Mouse (Mus musculus) thymus, postnatal 10 days (tissue): Measurements from ENCODE around the gene Milr1.
A peak's percentile ranks its signal among the peaks of the same experiment; 100 is the strongest.
"Not testable (repeated sequence)": the region's sequence is repeated elsewhere in the genome, so short reads cannot be mapped to it uniquely, and the experiment has no call there.

Experiments
- DNase-seq, 2 experiments: peaks; one replicate each; pipeline ENCODE4 v3.0.0; 2021; ENCODE audit warnings: low spot score in 2 of 2

Milr1 gene

DNA sequence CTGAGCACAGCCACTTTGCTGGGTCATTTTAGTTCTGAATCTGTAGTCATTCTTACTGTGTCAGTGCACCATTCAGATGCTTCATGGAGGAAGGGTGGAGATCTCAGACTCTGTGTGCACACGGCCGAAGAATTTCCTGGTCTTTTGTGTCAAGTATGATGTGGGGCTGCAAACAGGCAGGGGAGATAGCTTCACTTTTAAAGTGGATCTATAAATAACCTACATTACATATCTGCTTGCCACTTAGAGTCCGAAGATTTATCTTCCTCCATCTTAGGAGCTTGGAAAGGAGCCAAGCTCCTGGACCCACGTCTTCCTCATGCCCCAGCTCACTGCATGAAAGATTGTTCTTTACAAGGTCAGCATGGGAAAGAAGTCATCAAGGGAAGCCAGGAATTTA, 20.3 kb upstream of the Milr1 start:
- no peak for DNase-seq

DNA sequence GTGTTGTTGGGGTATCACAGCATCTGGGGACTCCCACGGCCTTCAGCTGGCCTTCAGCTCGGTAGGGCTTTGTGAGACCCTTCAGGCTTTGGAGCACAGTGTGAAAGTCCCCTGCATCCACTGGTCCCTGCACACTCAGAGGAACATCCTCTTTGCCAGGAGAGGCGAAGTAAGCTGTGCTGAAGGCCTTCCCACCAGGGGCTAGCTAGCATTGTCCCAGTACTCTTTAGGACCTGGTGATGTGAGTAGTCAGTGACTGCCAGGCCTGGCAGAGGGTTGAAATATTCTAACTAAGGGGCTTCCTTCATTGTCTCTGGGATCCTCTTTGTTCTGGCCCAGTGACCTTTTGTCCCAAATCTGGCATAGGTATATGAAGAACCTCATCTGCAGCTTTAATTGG, 14.4 kb upstream of the Milr1 start:
- DNase-seq = no peak

GRCm38 (mm10) chr11:106737178-106737621, 13.8 kb upstream of the Milr1 start:
- no peak for DNase-seq

- DNase-seq = no peak
Observed at GRCm38 (mm10) chr11:106739116-106739515, 11.9 kb upstream of the Milr1 start.

DNA sequence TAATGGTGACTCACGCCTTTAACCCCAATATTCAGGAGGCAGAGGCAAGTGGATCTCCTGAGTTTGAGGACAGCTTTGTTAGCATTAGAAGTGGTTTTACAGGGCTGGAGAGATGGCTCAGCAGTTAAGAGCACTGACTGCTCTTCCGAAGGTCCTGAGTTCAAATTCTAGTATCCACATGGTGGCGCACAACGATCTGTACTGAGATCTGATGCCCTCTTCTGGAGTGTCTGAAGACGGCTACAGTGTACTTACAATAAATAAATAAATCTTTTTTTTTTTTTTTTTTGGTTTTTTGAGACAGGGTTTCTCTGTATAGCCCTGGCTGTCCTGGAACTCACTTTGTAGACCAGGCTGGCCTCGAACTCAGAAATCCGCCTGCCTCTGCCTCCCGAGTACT, 10.3 kb upstream of the Milr1 start:
- not testable (repeated sequence) for DNase-seq

DNA sequence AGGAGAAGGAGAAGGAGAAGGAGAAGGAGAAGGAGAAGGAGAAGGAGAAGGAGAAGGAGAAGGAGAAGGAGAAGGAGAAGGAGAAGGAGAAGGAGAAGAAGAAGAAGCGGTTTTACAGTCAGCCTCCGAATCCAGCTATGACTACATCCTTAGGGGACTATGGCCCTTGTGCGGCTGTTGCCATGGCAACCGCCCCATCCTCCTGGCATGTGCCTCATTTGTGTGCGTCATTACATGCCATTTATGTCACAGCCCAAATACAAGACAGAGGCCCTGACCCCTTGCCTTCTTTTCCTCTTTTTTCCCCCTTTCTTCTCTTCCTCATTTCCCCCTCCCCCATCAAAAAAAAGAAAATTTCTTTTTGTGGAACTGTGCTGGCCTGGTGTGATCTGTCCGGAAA, 9.8 kb upstream of the Milr1 start:
- no peak for DNase-seq

DNA sequence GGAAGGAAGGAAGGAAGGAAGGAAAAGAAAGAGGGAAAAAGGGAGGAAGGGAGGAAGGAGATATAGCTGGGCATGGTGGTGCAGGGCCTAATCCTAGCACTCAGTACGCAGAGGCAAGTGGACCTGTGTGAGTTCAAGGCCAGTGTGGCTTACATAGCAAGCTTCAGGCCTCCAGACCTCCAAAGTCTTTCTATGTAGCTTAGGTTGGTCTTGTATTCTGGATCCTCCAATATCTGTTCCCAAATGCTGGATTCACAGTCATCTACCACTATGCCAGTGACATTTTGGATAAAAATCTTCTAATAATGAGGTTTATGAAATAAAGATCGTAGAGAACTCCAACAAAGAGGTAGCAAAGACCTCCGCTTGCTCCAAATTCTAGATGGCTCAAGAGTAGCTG, 9.2 kb upstream of the Milr1 start:
- no peak for DNase-seq

DNA sequence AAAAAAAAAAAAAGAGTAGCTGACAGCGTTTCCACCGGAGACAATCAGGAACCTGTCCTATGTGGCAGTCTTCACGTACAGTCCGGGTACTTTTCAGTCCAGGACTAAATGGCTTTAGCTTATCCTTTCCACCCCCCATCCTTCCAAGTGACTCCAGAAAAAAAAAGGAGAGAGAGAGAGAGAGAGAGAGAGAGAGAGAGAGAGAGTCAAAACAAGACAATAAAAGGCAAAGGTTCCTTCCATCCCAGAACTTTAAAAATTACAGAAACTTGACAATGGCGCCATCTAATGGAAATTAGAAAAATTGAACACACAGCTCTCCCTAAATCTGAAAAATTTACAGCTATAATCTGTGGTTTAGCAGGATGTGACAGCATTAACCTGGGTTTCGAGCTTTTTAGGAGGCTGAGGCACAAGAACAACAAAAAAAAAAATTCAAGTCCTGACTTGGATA, 8.6 kb upstream of the Milr1 start:
- no peak for DNase-seq

DNA sequence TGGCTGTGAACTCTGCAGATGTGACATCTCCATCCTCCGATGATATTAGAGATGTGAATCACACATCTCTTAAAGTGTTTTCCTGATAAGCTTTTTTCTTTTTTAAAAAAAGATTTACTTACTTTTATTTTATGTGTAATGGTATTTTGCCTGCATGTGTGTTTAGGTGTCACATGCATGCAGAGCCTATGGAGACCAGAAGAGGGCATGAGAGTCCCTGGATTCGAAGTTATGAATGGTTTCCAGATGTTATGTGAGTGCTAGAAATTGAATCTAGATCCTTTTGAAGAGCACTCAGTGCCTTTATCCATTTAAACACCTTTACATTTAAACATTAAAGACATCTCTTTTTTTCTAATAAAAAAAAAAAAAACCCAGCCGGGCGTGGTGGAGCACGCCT, 6.1 kb upstream of the Milr1 start:
- no peak for DNase-seq

DNA sequence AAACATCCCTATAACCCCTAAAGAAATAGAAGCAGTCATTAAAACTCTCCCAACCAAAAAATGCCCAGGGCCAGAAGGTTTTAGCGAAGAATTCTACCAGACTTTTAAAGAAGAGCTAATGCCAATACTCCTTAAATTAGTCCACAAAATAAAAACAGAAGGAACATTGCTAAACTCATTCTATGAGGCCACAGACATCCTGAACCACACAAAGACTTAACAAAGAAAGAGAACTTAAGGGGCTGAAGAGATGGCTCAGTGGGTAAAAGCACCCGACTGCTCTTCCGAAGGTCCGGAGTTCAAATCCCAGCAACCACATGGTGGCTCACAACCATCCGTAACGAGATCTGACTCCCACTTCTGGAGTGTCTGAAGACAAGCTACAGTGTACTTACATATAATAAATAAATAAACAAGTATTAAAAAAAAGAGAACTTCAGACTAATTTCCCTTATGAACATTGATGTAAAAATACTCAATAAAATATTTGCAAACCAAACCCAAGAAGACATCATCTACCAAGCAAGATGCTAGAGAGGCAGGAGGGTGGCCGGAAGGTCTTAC, 1.4 kb upstream of the Milr1 start:
- DNase-seq = not testable (repeated sequence)

- DNase-seq = peak; percentile 64 to 67
Observed at GRCm38 (mm10) chr11:106750121-106750751, 790 bp upstream of the Milr1 start, which contains the start of gene Pecam1. Gene Pecam1 (minus strand): TSS chr11:106750628.

GRCm38 (mm10) chr11:106752103-106752502, 1.1 kb downstream of the Milr1 start:
- peak; percentile 48 to 49 for DNase-seq

- no peak for DNase-seq
Observed at GRCm38 (mm10) chr11:106753314-106753713, 2.3 kb downstream of the Milr1 start.

GRCm38 (mm10) chr11:106755583-106755982, 4.6 kb downstream of the Milr1 start:
- DNase-seq = no peak

GRCm38 (mm10) chr11:106759028-106759427, 8.0 kb downstream of the Milr1 start:
- DNase-seq = no peak

DNA sequence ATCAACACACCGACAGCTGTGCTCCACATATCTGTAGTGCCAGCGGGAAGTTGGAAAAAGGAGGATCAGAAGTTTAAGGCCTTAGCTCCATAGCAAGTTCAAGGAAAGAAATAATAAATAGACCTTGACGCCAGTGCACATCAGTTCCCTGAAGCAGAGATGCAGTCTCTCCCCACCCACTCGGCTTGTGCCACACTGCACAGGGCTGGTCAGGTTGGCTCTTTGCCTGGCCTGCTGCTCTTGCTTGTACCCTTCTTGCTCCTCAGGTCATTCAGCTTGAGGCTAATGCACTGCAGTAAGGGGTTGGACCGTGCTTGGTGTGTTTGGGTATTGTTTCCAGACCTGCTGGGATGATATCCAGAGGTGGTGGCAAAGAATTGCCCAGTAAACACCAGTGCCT, 9.5 kb downstream of the Milr1 start:
- no peak for DNase-seq

DNA sequence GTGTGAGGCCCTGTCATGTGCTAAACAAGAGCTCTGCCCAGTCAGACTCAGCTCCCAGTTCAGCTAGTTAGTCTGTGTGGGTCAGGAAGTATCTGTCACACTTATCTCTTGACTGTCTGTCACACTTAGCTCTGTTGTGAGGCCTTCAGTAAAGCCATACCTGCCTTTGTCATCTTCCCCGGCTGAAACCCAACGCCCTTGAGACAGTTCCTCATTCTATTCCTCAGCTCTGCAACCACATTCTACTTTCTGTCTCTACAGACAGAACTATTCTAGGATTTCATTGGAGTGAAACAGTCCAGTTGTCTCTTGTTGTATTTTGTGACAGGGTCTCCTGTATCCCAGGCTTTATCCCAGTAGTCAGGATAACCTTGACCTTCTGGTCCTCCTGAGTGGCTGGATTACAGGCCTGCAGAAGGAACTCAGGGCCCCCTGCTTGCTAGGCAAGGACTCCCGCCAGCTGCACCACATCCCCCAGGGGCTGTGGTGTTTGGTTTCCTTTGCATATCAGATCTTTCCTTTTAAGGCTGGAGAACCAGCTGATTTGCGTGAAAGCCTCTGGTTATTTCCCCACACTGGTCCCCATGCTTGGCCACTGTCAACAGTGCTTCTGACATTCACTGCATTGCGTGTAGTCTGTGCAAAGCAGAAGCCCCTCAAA, 11.2 kb downstream of the Milr1 start:
- peak; percentile 31 to 32 for DNase-seq

DNA sequence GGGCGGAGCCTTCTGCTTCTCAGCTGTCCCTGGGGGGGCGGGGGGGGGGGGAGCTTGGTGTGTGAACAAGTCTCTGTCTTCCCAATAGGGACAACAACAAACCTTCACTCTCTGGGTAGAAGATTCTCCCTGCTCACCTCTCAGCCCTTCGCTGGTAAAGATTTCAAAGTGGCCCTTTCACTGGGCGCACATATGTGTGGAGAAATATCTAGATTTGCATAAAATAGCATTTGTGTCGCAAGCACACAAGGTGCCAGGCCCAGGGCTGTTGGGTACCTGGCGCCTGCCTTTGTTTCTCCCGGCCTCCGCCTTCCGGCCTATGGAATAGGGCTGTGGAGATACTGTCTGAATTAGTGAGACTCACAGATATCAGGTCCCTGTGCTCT, 11.8 kb downstream of the Milr1 start:
- DNase-seq = no peak

GRCm38 (mm10) chr11:106766611-106767162, 15.7 kb downstream of the Milr1 start:
- no peak for DNase-seq

GRCm38 (mm10) chr11:106767516-106767915, 16.5 kb downstream of the Milr1 start:
- no peak for DNase-seq

DNA sequence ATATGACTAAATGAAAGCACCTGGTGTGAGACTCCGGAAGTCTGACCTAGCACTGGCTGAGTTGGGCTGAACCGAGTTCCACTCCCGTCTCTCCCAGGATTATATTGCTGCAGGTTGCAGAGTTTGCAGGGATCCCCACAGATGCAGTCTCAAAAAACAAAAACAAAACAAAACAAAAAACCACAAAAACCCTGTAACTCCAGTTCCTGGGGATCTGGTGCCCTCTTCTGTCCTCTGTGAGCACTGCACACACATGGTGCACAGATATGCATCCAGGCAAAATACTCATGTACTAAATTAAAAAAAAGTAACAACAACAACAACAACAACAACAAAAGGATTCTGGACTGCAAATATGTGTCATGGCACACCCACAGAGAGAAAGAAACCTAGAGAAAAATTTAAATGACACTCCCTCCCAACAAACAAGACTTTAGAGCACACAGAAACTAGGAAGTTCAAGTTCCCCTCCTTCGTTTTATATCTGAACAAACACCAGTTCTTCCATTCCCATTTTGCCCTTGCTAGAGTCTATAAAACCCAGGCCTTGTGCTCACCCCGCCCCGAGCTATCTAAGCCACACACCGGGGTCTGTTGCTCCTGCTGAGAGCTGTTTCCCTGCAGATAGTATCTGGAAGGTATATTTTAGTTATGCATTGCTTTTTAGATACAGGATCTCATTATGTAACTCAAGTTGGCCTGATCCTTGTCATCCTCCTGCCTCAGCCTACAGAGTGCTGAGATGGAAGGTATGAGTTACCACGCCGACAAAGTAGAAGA, 19.4 kb downstream of the Milr1 start:
- DNase-seq = peak; percentile 32 to 62

GRCm38 (mm10) chr11:106773061-106773460, 22.0 kb downstream of the Milr1 start:
- no peak for DNase-seq
